Mouse (Mus musculus): ENCODE measurements around the gene Sntb2. TPM values are rescaled to one million over a fixed set of nuclear protein-coding genes. Genes with fewer than 3 reads are reported as not detected.
A peak's percentile ranks its signal among the peaks of the same experiment; 100 is the strongest.

Sntb2 gene
- polyA plus RNA-seq, 1 experiment from 2014 or later = 4.8 TPM

GRCm38 (mm10) chr8:107056973-107057369 lies 121.4 kb downstream of the Sntb2 start:
- Histone ChIP-seq H3K4me1 (replicated peaks; ENCODE audit: control insufficient read depth, insufficient read depth, low read length) (peaks cover 19% of the 10 kb centered on the region), H3K4me2 (ENCODE audit: low read length) (peak overlapping the region; percentile 86), H3K9me3 (ENCODE audit: control insufficient read depth, low read length) (no peaks in the 10 kb centered on the region), H3K4me3 (replicated peaks; ENCODE audit: low read length) (peak overlapping the region; percentile 97), H3K27ac (ENCODE audit: low read length) (no peak overlapping the region), H3K9ac (replicated peaks; ENCODE audit: low read depth, low read length) (peak overlapping the region; percentile 66), H3K27me3 (replicated peaks; ENCODE audit: control insufficient read depth, insufficient read depth, low read length) (no peaks in the 10 kb centered on the region), H3K36me3 (ENCODE audit: control insufficient read depth, insufficient read depth) (peaks cover 14% of the 10 kb centered on the region)
- ATAC-seq = peak; percentile 56
- WGBS = under 1% methylated on average over 33 of the region's 33 CpGs

- H3K9ac ChIP-seq (replicated peaks; ENCODE audit: low read depth, low read length) = no peak overlapping the region
- no peak overlapping the region for H3K27ac ChIP-seq (ENCODE audit: low read length)
- WGBS = 80% methylated on average over 1 of the region's 1 CpGs
- H3K27me3 ChIP-seq (replicated peaks; ENCODE audit: control insufficient read depth, insufficient read depth, low read length) = no peaks in the 10 kb centered on the region
- ATAC-seq = no peak
- no peak overlapping the region for H3K4me2 ChIP-seq (ENCODE audit: low read length)
- no peaks in the 10 kb centered on the region for H3K9me3 ChIP-seq (ENCODE audit: control insufficient read depth, low read length)
- peaks cover 2% of the 10 kb centered on the region; the same call in 1 of the 2 replicates for H3K36me3 ChIP-seq (ENCODE audit: control insufficient read depth, insufficient read depth)
- peaks cover 5% of the 10 kb centered on the region for H3K4me1 ChIP-seq (replicated peaks; ENCODE audit: control insufficient read depth, insufficient read depth, low read length)
- H3K4me3 ChIP-seq (replicated peaks; ENCODE audit: low read length) = no peak overlapping the region
These were observed 127.1 kb downstream of the Sntb2 start for GRCm38 (mm10) chr8:107062613-107063012.

- no peak within 1 kb of the TSS for H3K4me3 ChIP-seq (replicated peaks; ENCODE audit: low read length)
- H3K27ac ChIP-seq (ENCODE audit: low read length) = no peak within 1 kb of the TSS
- H3K9me3 ChIP-seq (ENCODE audit: control insufficient read depth, low read length) = no peaks in the 10 kb centered on the region
- 68% methylated on average over 17 of the region's 17 CpGs for WGBS
- H3K36me3 ChIP-seq (ENCODE audit: control insufficient read depth, insufficient read depth) = peaks cover 7% of the 10 kb centered on the region
- no peaks in the 10 kb centered on the region for H3K4me1 ChIP-seq (replicated peaks; ENCODE audit: control insufficient read depth, insufficient read depth, low read length)
- no peak within 1 kb of the TSS for H3K4me2 ChIP-seq (ENCODE audit: low read length)
- ATAC-seq = no peak
- H3K27me3 ChIP-seq (replicated peaks; ENCODE audit: control insufficient read depth, insufficient read depth, low read length) = no peaks in the 10 kb centered on the region
- H3K9ac ChIP-seq (replicated peaks; ENCODE audit: low read depth, low read length) = no peak within 1 kb of the TSS
These were observed 130.3 kb downstream of the Sntb2 start, which contains the start of gene Tmed6 for GRCm38 (mm10) chr8:107065511-107066496. Gene Tmed6 (minus strand): TSS chr8:107065644.

Other genes with a start within 250 kb of the Sntb2 start
- 0.96 and 1.7 TPM in 2 replicates for gene Has3, start 65.5 kb upstream of the Sntb2 start, polyA plus RNA-seq (2015; fragmentation: Nextera tagmentation; extraction: Ambion mirVana)
- gene Utp4, start 42.1 kb upstream of the Sntb2 start, polyA plus RNA-seq (2015; fragmentation: Nextera tagmentation; extraction: Ambion mirVana) = 48.6 and 52.4 TPM in 2 replicates
- gene Vps4a, start 95.5 kb downstream of the Sntb2 start, polyA plus RNA-seq (2015; fragmentation: Nextera tagmentation; extraction: Ambion mirVana) = 153 and 158 TPM in 2 replicates
- gene Pdf, start 112.9 kb downstream of the Sntb2 start, polyA plus RNA-seq (2015; fragmentation: Nextera tagmentation; extraction: Ambion mirVana) = 37.1 and 38.4 TPM in 2 replicates
- gene Cog8, start 120.9 kb downstream of the Sntb2 start, polyA plus RNA-seq (2015; fragmentation: Nextera tagmentation; extraction: Ambion mirVana) = 39.1 and 39.3 TPM in 2 replicates
- 76.7 and 80.5 TPM in 2 replicates for gene Nip7, start 121.1 kb downstream of the Sntb2 start, polyA plus RNA-seq (2015; fragmentation: Nextera tagmentation; extraction: Ambion mirVana)
- not detected in 2 replicates for gene Tmed6, start 129.9 kb downstream of the Sntb2 start, polyA plus RNA-seq (2015; fragmentation: Nextera tagmentation; extraction: Ambion mirVana)
- 21.9 and 22.1 TPM in 2 replicates for gene Terf2, start 160.8 kb downstream of the Sntb2 start, polyA plus RNA-seq (2015; fragmentation: Nextera tagmentation; extraction: Ambion mirVana)
- 114 and 122 TPM in 2 replicates for gene Cyb5b, start 214.9 kb downstream of the Sntb2 start, polyA plus RNA-seq (2015; fragmentation: Nextera tagmentation; extraction: Ambion mirVana)